Mouse (Mus musculus) ES-Bruce4 (cell line): ENCODE measurements at regions not wholly inside any gene's neighbourhood (a gene's known extent, or its start where the extent isn't known, plus 50 kb on each side); places are given as distances from the start of the nearest gene placed in this dataset.
A peak's percentile ranks its signal among the peaks of the same experiment; 100 is the strongest.

Experiments
- H3K27ac ChIP-seq: 2 replicates; pipeline ENCODE4 v1.5.1; 2012; ENCODE audit warnings: low read length, inconsistent platforms; ENCODE audit not compliant: insufficient read depth
- H3K27me3 ChIP-seq: 2 replicates; pipeline ENCODE4 v1.6.1; 2012; ENCODE audit warnings: mild to moderate bottlenecking, low read length, inconsistent platforms; ENCODE audit not compliant: control insufficient read depth, poor library complexity, insufficient read depth, severe bottlenecking
- H3K36me3 ChIP-seq: 2 replicates; pipeline ENCODE4 v1.6.1; 2012; ENCODE audit warnings: inconsistent platforms, mild to moderate bottlenecking, low read length, moderate library complexity; ENCODE audit not compliant: control insufficient read depth, poor library complexity, insufficient read depth, severe bottlenecking
- H3K4me1 ChIP-seq: one replicate; pipeline ENCODE4 v1.8.1; 2011; ENCODE audit warnings: low read length; ENCODE audit not compliant: control insufficient read depth, insufficient read depth
- H3K4me3 ChIP-seq: 2 replicates; pipeline ENCODE4 v1.5.1; 2011; ENCODE audit warnings: low read depth, mild to moderate bottlenecking, low read length
- H3K9ac ChIP-seq: 2 replicates; pipeline ENCODE4 v1.6.1; 2012; ENCODE audit warnings: low read depth, mild to moderate bottlenecking, inconsistent platforms; ENCODE audit not compliant: poor library complexity, severe bottlenecking
- H3K9me3 ChIP-seq: replicated peaks from 2 replicates; pipeline ENCODE4 v1.6.1; 2012; ENCODE audit warnings: mild to moderate bottlenecking, low read length, inconsistent platforms; ENCODE audit not compliant: control insufficient read depth, poor library complexity, insufficient read depth, severe bottlenecking
- CTCF ChIP-seq: IDR thresholded peaks from one replicate; pipeline ENCODE4 v1.8.1; 2011; ENCODE audit warnings: low read depth, low read length
- EP300 ChIP-seq: IDR thresholded peaks from 2 replicates; pipeline ENCODE4 v1.6.1; 2011; ENCODE audit warnings: low read depth, low read length; ENCODE audit not compliant: insufficient read depth
- POLR2A ChIP-seq: IDR thresholded peaks from one replicate; pipeline ENCODE4 v1.8.1; 2011; ENCODE audit warnings: low read length; ENCODE audit not compliant: insufficient read depth

GRCm38 (mm10) chr7:136010013-136010412 lies 293.9 kb upstream of the Mki67 start:
- Histone ChIP-seq H3K4me3 (no peak overlapping the region), H3K9me3 (no peaks in the 10 kb centered on the region), H3K27me3 (peaks cover 2% of the 10 kb centered on the region; the same call in 1 of the 2 replicates), H3K9ac (no peak overlapping the region), H3K36me3 (no peaks in the 10 kb centered on the region), H3K4me1 (no peaks in the 10 kb centered on the region), H3K27ac (no peak overlapping the region)
- TF ChIP-seq CTCF = peak; percentile 69
- no peak for TF ChIP-seq EP300

DNA sequence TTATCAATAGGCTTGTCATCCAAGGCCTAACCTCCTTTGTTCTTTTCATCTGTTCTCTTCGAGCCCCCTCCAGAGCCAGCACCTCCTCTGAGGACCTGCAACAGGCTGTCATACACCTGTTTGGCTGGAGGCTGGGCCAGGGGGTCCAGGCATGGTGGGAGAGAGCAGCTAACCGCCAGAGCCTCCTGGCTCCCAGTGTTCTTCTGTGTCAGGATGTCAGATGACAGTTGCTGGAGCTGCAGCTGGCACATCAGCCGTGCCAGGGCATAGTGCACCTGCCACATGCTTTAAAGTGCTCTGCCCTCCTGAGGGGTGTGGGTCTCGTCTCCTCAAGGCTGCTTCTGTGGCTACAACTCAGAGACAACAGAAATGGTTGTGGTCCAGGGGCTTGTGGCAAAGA lies 298.5 kb upstream of the Mki67 start:
- no peaks in the 10 kb centered on the region for H3K27me3 ChIP-seq
- no peak overlapping the region for H3K27ac ChIP-seq
- no peaks in the 10 kb centered on the region for H3K36me3 ChIP-seq
- no peak overlapping the region for H3K9ac ChIP-seq
- H3K4me3 ChIP-seq = no peak overlapping the region
- TF ChIP-seq CTCF = no peak
- TF ChIP-seq EP300 = no peak
- TF ChIP-seq POLR2A = no peak
- no peaks in the 10 kb centered on the region for H3K9me3 ChIP-seq
- H3K4me1 ChIP-seq = no peaks in the 10 kb centered on the region

GRCm38 (mm10) chr7:136016918-136017317 lies 300.8 kb upstream of the Mki67 start:
- no peaks in the 10 kb centered on the region for H3K27me3 ChIP-seq
- TF ChIP-seq CTCF (no peak), EP300 (no peak), POLR2A (no peak)
- no peak overlapping the region for H3K9ac ChIP-seq
- no peak overlapping the region for H3K27ac ChIP-seq
- no peaks in the 10 kb centered on the region for H3K4me1 ChIP-seq
- H3K9me3 ChIP-seq = no peaks in the 10 kb centered on the region
- no peaks in the 10 kb centered on the region for H3K36me3 ChIP-seq
- H3K4me3 ChIP-seq = no peak overlapping the region

- H3K4me3 ChIP-seq = no peak overlapping the region
- H3K4me1 ChIP-seq = no peaks in the 10 kb centered on the region
- no peak overlapping the region for H3K9ac ChIP-seq
- no peaks in the 10 kb centered on the region for H3K9me3 ChIP-seq
- no peaks in the 10 kb centered on the region for H3K27me3 ChIP-seq
- TF ChIP-seq EP300 (no peak), POLR2A (no peak), CTCF (no peak)
- no peaks in the 10 kb centered on the region for H3K36me3 ChIP-seq
- H3K27ac ChIP-seq = no peak overlapping the region
Observed at GRCm38 (mm10) chr7:136020577-136020976, 304.4 kb upstream of the Mki67 start.

DNA sequence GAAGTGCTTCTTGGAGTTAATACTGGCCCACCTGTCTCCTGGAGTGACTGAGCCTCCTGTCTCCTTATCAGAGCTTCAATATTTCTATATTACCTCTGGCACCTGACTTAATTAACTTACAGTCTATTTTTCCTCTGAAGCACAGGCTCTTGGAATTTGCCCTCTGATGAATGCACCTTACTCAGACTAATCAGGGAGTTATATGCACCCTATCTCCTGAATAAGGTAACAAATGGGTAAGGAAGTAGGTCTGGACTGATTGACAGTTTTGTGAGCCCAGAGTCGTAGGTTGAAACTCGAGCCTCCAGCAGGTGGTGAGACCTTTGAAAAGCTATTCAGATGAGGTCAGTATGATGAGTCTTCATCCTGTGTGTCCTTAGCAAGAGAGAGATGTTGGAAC lies 304.9 kb upstream of the Mki67 start:
- Histone ChIP-seq H3K36me3 (no peaks in the 10 kb centered on the region), H3K27me3 (no peaks in the 10 kb centered on the region), H3K4me1 (no peaks in the 10 kb centered on the region), H3K4me3 (no peak overlapping the region), H3K9ac (no peak overlapping the region), H3K27ac (no peak overlapping the region), H3K9me3 (no peaks in the 10 kb centered on the region)
- no peak for TF ChIP-seq EP300
- TF ChIP-seq POLR2A = no peak
- no peak for TF ChIP-seq CTCF

GRCm38 (mm10) chr7:136022781-136023448 lies 306.8 kb upstream of the Mki67 start:
- Histone ChIP-seq H3K27ac (no peak overlapping the region), H3K9me3 (no peaks in the 10 kb centered on the region), H3K27me3 (no peaks in the 10 kb centered on the region), H3K4me1 (no peaks in the 10 kb centered on the region), H3K36me3 (no peaks in the 10 kb centered on the region), H3K4me3 (no peak overlapping the region), H3K9ac (no peak overlapping the region)
- TF ChIP-seq CTCF (no peak), EP300 (no peak), POLR2A (no peak)
